Mouse (Mus musculus) ovary, postnatal 10 days (tissue): ENCODE data around the gene Galt.
"Not testable (repeated sequence)": the region's sequence is repeated elsewhere in the genome, so short reads cannot be mapped to it uniquely, and the experiment has no call there.

Experiments
- DNase-seq: peaks from one replicate; pipeline ENCODE4 v3.0.0; 2022; ENCODE audit warnings: low spot score

The Galt gene

DNA sequence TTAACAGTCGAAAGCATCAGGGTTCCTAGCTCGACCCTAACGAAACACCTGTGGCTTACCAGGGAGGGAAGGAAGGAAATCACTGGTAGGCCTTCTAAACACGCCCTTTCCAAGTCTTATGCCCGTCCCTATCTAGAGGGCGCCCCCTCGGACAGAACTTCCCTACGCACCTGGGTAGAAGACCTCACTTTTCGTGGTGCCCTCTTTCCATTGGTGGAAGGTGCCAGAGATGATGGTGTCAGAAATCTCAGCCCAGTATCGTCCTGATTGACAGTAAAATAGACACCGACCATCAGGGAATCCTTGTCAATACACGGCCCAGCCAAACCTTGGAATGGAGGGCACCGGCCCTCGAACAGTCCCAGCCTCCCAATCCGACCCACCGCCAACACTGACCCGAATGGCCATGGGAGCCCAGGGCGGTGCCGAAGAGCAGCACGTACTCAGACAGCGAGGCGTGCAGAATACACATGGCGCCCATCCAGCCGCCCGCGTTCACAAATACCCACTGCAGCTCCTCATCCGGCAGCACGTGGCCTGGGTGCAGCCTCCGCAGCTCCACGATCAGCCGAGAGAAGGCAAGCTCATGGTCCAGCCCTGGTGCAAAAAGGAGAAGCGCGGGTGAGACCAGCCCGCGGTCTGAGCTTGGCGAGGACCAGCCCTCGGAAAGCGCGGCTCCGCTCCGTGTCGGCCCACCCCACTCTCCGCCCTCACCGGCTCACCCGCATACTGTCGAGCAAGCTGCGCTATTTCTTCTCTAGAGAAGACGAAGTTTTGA is 14.5 kb upstream of the Galt start:
- no peak for DNase-seq

DNA sequence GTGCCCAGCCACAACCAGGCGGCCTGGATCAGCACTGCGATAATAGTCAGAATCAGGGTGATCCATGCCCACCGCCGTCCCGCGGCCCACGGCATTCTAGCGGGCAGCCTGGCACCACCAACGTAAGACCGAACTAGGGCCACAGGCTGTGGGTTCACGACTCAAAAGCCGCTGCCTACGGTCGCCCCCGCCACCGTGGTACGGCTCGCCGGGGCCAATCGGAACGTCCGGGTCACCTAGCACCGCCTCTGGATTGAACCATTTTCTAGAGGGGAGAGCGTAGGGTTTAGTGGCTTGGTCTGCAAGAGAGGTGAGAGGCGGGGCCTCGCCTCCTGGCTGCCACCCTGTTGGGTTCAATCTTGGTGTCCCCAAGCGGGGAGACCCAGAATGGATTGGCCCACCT is 13.9 kb upstream of the Galt start:
- peak; percentile 87 for DNase-seq

DNA sequence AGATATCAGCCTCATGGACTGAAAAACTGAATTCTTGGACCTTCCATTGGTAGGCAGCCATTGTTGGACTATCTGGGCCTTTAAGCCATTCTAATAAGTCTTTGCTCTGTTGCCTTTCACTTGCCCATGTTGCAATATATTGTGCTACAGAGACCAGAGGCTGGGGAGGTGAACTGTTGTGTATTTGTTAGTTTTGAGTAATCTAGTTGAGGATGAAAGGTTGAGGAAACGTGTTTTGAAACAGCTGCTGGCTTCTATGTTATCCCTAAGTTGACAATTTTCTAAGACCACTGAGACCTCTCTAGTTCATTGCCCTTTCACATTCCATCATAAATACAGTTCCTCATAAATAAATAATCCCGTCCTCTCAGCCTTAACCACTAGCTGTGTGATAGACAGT is 10.9 kb upstream of the Galt start:
- no peak for DNase-seq

DNA sequence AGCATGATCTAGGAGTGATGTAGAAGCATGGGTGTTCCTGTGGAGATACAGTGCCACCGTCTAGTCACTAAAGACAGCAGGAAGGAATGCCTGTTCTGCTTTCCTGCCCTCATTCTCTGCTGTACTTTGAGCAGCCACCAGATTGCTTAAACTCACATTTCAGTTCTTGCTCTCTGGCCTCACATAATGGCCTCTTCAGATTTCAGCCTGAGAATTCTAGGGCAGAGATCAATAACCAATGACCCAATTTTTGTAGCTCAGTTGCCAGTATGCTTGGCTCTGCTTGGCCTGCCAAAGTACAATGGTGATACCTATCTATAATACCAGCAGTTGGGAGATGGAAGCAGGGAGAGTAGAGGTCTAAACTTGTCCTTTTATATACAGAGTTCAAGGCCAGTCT is 10.0 kb upstream of the Galt start:
- no peak for DNase-seq

DNA sequence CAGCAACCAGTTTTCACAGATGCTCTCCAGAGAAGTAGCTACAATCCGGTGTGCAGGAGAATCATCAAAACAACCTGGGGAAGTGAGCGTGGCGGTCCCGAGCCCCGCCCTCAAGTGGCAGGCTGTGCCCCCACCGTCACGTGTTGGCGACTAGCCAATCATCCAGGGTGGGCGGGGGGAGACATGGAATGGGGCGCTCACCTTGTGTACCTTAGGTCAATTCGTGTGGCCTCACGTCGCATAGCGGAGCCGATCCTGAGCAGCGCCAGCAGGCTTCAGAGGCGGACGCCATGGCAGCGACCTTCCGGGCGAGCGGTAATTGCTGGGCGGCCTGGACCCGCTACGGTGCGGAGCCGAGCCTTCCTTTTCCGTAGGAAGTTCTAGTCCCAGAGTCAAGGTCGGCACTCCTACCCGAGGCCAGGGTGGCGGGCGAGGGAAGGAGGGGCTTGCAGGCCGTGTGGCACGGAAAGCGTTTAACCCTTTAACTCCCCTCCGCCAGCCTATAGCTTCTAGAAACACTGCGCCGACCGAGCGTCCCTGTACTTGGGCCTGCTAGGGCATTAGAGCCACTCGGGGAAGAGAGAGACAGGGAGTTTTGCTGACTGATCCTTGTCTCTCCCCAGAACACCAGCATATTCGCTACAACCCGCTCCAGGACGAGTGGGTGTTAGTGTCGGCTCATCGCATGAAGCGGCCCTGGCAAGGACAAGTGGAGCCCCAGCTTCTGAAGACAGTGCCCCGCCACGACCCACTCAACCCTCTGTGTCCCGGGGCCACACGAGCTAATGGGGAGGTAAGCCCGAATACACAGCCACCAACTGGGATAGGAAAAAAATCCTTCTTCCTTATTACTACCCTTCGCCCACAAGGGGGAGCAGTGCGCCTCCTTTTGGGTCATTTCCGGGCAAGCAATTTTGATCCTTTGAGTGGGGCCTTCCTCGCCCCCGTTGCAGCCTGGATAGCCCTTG is 594 bp downstream of the Galt start, which contains the start of gene Sigmar1:
Sigmar1 (minus strand) TSS at position 820 of the 968 bp plus-strand sequence.
- peak; percentile 77 for DNase-seq

DNA sequence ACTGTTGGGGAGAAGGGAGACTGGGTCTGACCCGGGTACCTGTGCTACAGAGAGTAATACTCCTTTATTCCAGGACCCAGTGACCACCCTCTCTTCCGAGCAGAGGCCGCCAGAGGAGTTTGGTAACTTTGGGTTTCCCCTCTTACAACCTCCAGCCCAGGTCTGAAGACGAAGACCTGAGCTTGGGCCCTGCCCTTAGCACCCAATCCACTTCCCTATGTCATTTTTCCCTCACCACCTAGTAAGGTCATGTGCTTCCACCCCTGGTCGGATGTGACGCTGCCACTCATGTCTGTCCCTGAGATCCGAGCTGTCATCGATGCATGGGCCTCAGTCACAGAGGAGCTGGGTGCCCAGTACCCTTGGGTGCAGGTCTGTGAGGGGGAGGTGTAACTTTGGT is 1.4 kb downstream of the Galt start:
- no peak for DNase-seq

DNA sequence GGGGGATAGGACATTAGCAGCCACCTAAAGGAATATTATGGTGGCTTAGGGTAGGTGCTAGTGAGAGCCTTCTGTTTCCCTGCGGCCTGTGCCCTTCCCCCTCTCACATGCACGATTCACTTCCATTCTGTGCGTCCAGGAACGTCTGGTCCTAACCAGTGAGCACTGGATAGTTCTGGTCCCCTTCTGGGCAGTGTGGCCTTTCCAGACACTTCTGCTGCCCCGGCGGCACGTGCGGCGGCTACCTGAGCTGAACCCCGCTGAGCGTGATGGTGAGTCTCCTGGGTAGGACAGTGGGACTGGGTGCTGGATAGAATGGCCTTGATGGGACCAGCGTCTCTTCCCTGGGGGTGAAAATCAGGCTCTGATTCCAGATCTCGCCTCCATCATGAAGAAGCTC is 2.3 kb downstream of the Galt start:
- DNase-seq, result no peak

DNA sequence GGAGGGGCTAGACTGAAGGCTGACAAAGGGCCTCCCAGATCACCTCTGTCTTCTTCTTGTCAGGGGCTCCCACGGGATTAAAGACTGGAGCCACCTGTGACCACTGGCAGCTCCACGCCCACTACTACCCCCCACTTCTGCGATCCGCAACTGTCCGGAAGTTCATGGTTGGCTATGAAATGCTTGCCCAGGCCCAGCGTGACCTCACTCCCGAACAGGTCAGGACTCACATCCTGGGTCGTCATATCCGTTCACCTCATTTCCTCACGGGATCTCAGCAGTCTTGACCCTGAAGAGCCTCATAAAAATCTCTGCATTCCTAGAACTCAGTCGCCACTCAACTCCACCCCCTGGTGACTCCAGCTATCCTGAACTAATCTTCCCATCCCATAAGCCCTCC is 3.0 kb downstream of the Galt start:
- DNase-seq, result no peak

DNA sequence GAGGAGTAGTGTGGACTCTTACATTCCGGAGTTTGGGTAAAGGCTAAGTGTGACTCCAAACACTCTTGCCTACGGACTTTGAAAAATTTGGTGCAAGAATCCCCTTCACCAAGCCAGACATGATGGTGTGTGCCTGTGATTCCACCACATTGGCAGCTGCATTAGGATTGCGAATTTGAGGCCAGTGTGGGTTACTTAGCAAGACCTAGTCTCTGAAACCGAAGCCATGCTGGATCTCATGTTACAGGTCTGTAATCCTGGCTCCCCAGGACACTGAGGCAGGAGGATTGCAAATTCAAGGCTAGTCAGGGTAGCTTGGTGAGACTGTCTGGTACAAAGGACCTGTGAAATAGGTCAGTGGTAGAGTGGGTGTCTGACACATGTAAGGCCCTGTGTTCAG is 3.7 kb downstream of the Galt start:
- DNase-seq, result no peak

DNA sequence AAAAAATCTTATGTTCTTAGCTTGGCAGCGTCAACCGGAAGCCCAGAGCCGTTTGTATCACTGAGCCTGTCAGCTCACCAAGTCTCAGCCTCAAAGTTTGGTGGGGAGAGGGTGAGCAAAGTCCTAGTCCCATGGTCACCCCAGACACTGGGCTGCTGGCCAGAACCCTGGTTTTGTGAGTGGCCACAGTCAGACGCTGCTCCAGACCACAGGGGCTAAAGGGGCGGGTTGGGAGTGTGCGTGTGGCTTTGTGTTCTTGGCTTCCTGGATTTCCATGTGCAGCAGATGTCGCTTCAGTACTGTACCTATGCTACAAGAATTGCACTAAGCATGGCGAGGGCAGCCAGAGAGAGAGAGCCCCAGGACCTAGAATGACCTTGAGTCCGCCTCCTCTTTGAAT is 4.2 kb downstream of the Galt start:
- DNase-seq, result no peak

DNA sequence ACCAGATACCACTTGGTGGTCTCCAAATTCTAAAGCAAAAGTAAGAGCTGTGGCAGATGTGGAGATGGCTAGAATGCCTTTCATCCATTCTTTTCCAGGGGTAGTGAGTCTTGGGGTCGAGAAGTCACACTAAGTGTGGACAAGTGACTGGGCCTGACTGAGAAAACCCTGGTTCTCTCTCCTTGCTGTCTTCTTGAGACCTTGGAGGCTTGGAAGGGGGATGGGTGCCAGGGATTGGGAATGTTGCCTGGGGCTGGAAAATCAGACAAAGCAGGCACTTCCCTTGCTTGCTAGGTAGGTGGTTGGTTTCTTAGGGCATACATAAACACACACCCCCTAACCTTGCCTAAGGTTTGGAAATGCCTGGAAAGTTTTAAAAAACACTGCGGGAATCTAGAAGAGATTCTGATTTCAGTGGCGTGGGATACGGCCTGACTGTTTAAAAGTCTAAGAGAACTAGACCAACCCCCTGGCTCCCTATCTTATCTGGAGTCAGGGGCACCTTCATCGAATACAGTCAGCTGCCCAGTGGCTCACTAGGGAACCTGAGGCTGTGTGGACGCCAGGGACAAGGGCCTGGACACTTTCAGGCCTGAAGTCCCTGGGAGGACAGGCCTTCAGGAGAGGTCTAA is 4.7 kb downstream of the Galt start:
- no peak for DNase-seq

DNA sequence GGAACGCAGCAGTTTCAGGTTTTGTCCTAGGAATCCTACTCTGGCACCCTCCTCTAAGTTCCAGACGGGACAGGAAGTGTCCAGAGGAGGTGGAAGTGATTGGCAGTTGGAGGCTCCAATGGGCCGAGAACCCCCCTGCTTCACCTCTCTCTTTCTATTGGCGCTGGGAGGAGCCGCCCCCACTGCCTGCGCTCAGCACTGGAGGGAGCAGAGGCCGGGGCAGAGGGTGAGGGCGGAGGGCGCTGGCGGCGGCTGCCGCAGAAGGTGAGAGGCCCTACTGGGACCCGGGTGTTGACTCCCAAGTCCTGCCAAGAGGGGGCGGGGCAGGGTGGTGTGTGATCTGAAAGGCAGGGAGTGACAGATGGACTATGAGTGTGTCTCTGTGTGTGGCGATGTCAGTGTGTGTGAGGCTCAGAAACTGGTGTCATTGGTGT is 5.3 kb downstream of the Galt start:
- peak; percentile 88 for DNase-seq

DNA sequence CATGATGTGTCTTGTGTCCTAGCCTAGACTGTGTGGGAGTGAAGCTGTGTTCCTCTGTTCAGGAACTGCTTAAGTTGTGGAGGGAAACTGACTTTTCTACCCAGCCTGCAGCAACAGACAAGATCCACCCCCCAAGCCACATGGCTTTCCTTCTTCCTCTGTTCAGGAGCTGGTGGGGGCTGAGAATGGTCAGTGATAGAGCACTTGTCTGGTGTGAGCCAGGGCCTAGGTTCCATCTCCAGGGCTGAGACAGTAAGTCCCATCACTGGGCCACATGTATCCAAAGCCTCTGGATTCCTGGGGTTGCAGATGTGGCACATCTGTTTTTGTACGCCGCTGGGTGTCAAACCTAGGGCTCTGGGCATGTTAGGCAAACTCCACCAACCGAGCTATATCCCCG is 5.9 kb downstream of the Galt start:
- DNase-seq, result no peak

DNA sequence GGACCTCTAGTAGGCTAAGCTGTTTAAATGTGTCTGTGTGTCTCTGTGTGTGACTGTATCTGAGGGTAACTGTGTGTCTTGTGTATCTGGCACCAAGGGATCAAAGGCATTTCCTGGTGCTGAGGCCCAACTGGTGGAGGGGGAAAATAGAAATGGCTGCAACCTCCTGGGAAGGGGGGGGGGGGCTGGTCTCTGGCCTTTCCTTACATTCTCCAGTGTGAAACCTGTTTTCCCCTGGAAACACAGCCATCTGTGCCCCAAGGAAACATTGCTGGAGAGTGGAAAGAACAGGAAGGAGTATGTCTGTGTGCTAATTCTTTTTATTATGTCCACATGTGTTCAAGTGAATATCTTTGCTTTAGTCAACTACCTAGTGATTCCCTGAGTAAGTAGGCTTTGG is 6.7 kb downstream of the Galt start:
- DNase-seq, result no peak

DNA sequence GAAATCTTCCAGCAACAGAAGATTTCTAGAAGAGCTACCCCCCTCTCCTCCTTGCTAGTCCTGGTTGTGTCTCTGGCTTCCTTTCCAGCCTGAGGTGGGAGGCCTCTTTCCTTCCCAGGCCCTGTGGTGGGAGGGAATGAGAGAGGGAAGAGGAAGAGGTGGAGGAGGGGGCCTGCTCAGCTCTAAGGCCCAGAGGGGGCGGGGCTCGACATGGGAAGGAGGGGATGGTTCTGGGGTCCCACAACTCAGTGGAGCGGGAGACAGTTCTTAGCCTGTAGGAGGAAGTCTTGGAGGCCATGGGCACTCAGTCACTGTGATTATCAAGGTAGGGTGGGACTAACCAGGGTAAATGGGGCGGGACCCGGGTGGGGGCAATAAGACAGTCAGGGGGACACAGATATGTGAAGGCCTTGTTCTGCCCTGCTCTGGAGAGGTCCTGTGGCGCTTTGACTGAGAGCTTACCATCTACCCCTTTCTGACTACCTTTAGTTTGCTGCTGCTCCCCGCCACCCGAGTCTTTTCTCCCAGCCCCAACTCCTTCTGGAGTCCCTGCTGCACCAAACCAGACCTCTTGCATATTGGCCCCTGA is 7.2 kb downstream of the Galt start:
- peak; percentile 25 for DNase-seq

DNA sequence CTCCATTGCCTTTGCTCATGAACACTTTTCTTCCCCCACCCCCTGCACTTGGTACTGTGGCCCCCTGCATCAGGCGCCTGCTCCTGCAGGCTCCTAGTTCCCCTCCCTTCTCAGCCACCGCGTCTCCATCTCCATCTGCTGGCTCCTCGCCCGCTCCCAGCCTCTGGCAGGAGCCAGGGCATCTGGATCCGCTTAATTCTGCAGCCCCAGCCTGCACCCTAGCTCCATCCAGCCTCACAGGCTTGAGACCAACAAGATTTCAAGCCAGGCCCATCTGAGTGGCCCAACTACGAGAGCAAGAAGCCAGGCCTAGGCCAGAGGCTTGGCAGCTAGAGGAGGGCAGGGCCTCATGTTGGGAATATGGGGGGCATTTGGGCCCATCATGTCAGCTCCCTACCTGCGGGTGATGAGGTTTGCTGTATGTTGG is 7.7 kb downstream of the Galt start:
- peak; percentile 58 for DNase-seq

DNA sequence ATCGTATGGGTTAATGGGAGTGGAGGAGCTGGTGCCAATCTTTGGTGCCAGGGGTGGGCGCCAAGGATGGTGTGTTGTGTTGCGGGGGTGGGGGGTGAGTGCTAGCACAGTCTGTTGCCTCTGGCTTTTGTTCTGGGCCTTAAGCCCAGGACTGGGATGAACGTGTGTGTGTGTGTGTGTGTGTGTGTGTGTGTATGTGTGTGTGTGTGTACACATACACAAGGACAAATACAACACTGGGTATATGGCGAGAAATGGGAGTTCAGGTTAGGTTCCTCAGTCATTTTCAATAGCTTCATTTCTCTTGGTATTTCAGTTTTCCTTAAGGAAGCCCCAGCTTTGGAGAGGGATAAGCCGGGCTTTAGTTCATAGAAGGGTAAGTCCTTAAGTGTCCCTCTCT is 8.1 kb downstream of the Galt start:
- not testable (repeated sequence) for DNase-seq

DNA sequence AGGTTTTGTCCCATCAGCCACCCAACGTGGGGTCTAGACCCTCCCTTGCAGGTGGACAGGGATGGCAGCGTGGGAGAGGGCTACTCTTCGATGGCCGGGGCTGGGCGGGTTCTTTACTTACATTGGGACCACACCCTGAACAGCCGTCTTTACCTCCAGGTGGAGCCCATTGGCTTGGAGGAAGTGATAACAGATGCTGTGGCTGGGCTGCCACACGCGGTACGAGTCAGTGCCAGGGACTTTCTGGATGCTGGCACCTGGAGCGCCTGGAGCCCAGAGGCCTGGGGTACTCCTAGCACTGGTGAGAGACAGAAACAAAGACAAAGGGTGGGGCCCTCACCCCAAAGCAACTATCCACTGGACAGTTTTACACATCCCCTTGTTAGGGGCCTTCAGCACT is 12.3 kb downstream of the Galt start:
- DNase-seq, result not testable (repeated sequence)

DNA sequence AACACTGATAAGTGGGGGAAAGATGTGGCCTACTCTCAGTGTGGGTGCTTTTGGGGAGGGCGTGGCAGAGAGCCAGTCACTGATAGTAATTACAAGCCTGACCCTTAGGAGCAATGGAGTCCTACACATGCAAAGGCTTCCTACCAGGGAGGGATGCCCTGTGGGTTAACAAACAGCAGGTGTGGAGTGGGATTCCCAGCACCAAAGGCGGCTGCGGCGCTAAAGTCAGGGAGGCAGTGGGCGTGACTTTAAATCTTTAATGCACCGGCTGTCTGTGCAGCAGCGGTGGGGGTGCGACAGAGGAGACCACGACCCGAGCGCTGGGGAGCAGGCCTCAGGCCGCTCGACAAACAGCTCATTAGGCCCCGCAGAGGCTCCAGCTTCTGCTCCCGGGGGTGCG is 17.9 kb downstream of the Galt start:
- DNase-seq, result not testable (repeated sequence)

DNA sequence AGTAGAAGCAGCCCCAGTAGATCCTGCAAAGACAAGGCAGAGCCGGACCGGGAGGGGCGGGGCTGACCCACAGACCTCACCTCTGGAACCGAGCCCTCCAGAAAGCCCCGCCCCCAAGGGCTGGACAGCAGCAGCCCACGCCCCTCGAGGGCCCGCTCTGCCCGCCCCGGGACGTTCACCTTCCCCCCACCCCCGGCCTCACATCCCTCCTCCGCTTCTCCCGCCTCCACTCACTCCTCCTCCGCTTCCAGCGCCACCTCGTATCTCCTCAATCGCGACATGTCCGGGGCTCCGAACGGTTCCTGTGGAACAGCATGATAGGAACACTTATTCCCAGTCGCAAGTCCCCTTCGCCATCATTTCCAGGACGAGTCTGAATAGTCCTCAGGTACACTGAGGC is 18.5 kb downstream of the Galt start:
- peak; percentile 64 for DNase-seq

DNA sequence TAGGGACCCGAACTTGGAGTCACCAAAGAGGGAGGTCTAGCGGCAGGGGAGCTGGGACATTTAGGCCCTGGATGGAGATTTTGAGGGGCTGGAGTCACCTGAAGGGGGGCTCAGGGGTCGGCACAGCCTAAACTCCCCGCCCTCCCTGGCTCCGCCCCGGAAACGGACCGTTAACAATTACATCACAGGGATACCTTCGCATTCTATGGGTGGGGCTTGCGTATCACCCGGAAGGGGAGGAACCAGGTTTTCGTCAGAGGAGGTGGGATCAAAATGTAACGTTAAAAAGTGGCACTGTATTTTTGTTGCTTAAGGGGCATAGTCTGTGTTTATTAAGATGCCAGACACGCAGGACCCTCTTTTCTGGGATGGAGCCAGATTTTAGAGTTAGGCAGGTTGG is 19.0 kb downstream of the Galt start, which contains the start of gene Ccl27a:
Ccl27a (minus strand) TSS at position 246 of the 400 bp plus-strand sequence.
- peak; percentile 47 for DNase-seq

DNA sequence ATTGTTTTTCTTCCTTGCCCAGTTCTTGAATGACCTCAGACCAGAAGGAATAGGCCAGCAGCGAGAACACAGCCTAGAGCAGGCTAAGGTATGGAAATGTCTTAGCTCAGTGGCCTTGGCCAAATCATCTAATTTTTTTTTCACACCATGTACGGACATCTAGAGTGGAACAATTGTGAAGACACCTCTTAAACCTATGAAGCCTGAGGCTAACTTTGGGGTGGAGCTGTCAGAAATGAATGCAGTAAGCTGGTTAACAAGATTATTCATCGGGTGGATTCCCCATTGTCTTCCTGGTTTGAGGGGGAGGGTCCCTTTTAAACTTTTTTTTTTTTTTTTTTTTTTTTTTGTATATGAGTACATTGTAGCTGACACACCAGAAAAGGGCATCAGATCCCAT is 19.5 kb downstream of the Galt start:
- not testable (repeated sequence) for DNase-seq
